Comparison of ENCODE assay signal across 9 mouse cellular contexts in the genomic region with DNA sequence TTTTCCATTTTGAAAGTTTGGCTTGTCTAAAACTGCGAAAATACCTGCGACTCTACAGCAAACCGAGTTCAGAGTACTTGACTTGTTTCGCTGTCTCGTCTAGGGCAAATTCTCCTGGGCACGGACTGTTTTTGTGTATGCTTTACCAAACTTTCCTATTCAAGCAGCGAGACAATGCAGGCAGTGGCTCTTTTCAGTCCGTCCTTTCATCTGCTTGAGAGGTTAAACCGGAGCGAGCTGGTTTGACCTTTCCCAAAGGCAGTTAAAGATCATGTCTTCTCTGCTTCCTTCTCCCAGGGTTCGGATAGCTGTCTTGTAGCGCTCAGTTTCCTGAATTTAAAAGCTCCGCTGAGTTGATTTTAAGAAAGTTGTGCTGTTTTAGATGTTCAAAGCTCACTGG. TPM values are rescaled to one million over a fixed set of nuclear protein-coding genes. Genes with fewer than 3 reads are reported as not detected.
A peak's percentile ranks its signal among the peaks of the same experiment; 100 is the strongest.
DNase-seq lines count a peak whose midpoint lies in the region; ATAC-seq and TF ChIP-seq lines count a peak whose summit lies in the region.
"Had no signal": no experiment of that assay in that cellular context is flagged by ENCODE, and none has a peak within 500 bp of the region (broad histone marks: within the 10 kb centered on the region; RNA-seq: fewer than 3 reads in every experiment).

No protein-coding gene starts in this region.

- no peak overlapping the region for H3K9ac ChIP-seq in liver, embryonic 11.5 days (ENCODE audit: low read depth, low read length)
- H3K9ac ChIP-seq in liver, postnatal 0 days (replicated peaks) = no peak overlapping the region
- peak overlapping the region; percentile 58 for H3K9ac ChIP-seq in embryonic facial prominence, embryonic 13.5 days
- H3K9ac ChIP-seq in intestine, embryonic 16.5 days (ENCODE audit: low read depth, low read length) = no peak overlapping the region
- peak overlapping the region; percentile 78 for H3K9ac ChIP-seq in neural tube, embryonic 15.5 days (replicated peaks)

- peaks cover 13% of the 10 kb centered on the region for H3K27me3 ChIP-seq in liver, embryonic 11.5 days (replicated peaks; ENCODE audit: control insufficient read depth, insufficient read depth, low read length)
- peaks cover 16% of the 10 kb centered on the region for H3K27me3 ChIP-seq in liver, postnatal 0 days (ENCODE audit: insufficient read depth, low read length)
- H3K27me3 ChIP-seq in embryonic facial prominence, embryonic 13.5 days = no peaks in the 10 kb centered on the region; the same call in 1 of the 2 replicates
- peaks cover 3% of the 10 kb centered on the region; the same call in 1 of the 2 replicates for H3K27me3 ChIP-seq in intestine, embryonic 16.5 days (replicated peaks; ENCODE audit: control insufficient read depth, insufficient read depth, low read length)
- no peaks in the 10 kb centered on the region for H3K27me3 ChIP-seq in neural tube, embryonic 15.5 days (replicated peaks)

- ATAC-seq in liver, embryonic 11.5 days (replicated peaks; ENCODE audit: low FRiP score) = no peak
- no peak for ATAC-seq in liver, postnatal 0 days
- ATAC-seq in embryonic facial prominence, embryonic 13.5 days (ENCODE audit: insufficient number of reproducible peaks, insufficient read depth, low FRiP score, low TSS enrichment, low read depth) = no peak
- no peak for ATAC-seq in intestine, embryonic 16.5 days
- ATAC-seq in neural tube, embryonic 15.5 days (ENCODE audit: low FRiP score) = no peak

- no peaks in the 10 kb centered on the region for H3K4me1 ChIP-seq in liver, embryonic 11.5 days (replicated peaks; ENCODE audit: control insufficient read depth, insufficient read depth, low read length)
- no peaks in the 10 kb centered on the region for H3K4me1 ChIP-seq in liver, postnatal 0 days (ENCODE audit: insufficient read depth)
- peaks cover 7% of the 10 kb centered on the region for H3K4me1 ChIP-seq in embryonic facial prominence, embryonic 13.5 days
- peaks cover 2% of the 10 kb centered on the region for H3K4me1 ChIP-seq in intestine, embryonic 16.5 days (ENCODE audit: control insufficient read depth, insufficient read depth, low read length)
- peaks cover 11% of the 10 kb centered on the region for H3K4me1 ChIP-seq in neural tube, embryonic 15.5 days

- H3K36me3 ChIP-seq in liver, embryonic 11.5 days (ENCODE audit: control insufficient read depth, insufficient read depth, low read length) = no peaks in the 10 kb centered on the region
- no peaks in the 10 kb centered on the region for H3K36me3 ChIP-seq in liver, postnatal 0 days (replicated peaks; ENCODE audit: insufficient read depth, low read length)
- H3K36me3 ChIP-seq in embryonic facial prominence, embryonic 13.5 days = 0 out of 2 replicates have a peak, but pooled peaks cover 4% of the 10 kb centered on the region
- H3K36me3 ChIP-seq in intestine, embryonic 16.5 days (ENCODE audit: control insufficient read depth, insufficient read depth, low read length) = no peaks in the 10 kb centered on the region
- H3K36me3 ChIP-seq in neural tube, embryonic 15.5 days = no peaks in the 10 kb centered on the region

- 26% methylated on average over 13 of the region's 13 CpGs for WGBS in liver, embryonic 11.5 days
- 27% methylated on average over 13 of the region's 13 CpGs for WGBS in liver, postnatal 0 days (ENCODE audit: insufficient replicate concordance)
- 7% methylated on average over 13 of the region's 13 CpGs for WGBS in embryonic facial prominence, embryonic 13.5 days
- WGBS in intestine, embryonic 16.5 days = 26% methylated on average over 13 of the region's 13 CpGs
- WGBS in neural tube, embryonic 15.5 days = 5% methylated on average over 13 of the region's 13 CpGs

- no peak overlapping the region for H3K4me3 ChIP-seq in liver, embryonic 11.5 days (ENCODE audit: low read depth, low read length)
- H3K4me3 ChIP-seq in liver, postnatal 0 days (ENCODE audit: low read depth, low read length) = no peak overlapping the region
- peak overlapping the region; percentile 77 for H3K4me3 ChIP-seq in embryonic facial prominence, embryonic 13.5 days
- peak overlapping the region; percentile 14 for H3K4me3 ChIP-seq in intestine, embryonic 16.5 days (ENCODE audit: low read length)
- peak overlapping the region; percentile 81 for H3K4me3 ChIP-seq in neural tube, embryonic 15.5 days (replicated peaks)

- TF ChIP-seq CTCF in liver, postnatal 0 days (IDR thresholded peaks at IDR 0.05; ENCODE audit: low read depth) = no peak

- H3K27ac ChIP-seq in liver, embryonic 11.5 days (ENCODE audit: low read depth, low read length) = no peak overlapping the region
- no peak overlapping the region for H3K27ac ChIP-seq in liver, postnatal 0 days (ENCODE audit: low read depth)
- H3K27ac ChIP-seq in embryonic facial prominence, embryonic 13.5 days = no peak overlapping the region
- no peak overlapping the region for H3K27ac ChIP-seq in intestine, embryonic 16.5 days (ENCODE audit: low read length)
- 0 out of 2 replicates have a peak overlapping the region, but pooled peaks have one; percentile 0 for H3K27ac ChIP-seq in neural tube, embryonic 15.5 days (replicated peaks)

- H3K4me2 ChIP-seq in liver, embryonic 11.5 days = peak overlapping the region; percentile 25; the same call in 1 of the 2 replicates
- H3K4me2 ChIP-seq in liver, postnatal 0 days (ENCODE audit: low read depth, low read length) = no peak overlapping the region
- H3K4me2 ChIP-seq in embryonic facial prominence, embryonic 13.5 days = peak overlapping the region; percentile 84
- H3K4me2 ChIP-seq in intestine, embryonic 16.5 days (ENCODE audit: low read depth, low read length) = peak overlapping the region; percentile 90; the same call in 1 of the 2 replicates
- H3K4me2 ChIP-seq in neural tube, embryonic 15.5 days = peak overlapping the region; percentile 70

- intact Hi-C loops in gastrocnemius, postnatal 14 days (cut with DNase I; ENCODE audit: low total_unique reads) = no loop called here

- TF ChIP-seq EP300 in liver, postnatal 0 days (IDR thresholded peaks at IDR 0.05; ENCODE audit: low read depth) = no peak

- no peak for DNase-seq in liver, embryonic 11.5 days (ENCODE audit: low spot score)
- no peak for DNase-seq in liver, postnatal 0 days
- DNase-seq in gastrocnemius, postnatal 14 days = no peak
- no peak for DNase-seq in thymus, postnatal 25 days
- DNase-seq in cerebellum, postnatal 36 days = no peak
- DNase-seq: kidney, adult 11 months had no signal

- H3K9me3 ChIP-seq in liver, embryonic 11.5 days (ENCODE audit: control insufficient read depth, low read length) = peaks cover 3% of the 10 kb centered on the region; the same call in 1 of the 2 replicates
- no peaks in the 10 kb centered on the region for H3K9me3 ChIP-seq in liver, postnatal 0 days (ENCODE audit: low read length)
- no peaks in the 10 kb centered on the region for H3K9me3 ChIP-seq in embryonic facial prominence, embryonic 13.5 days
- H3K9me3 ChIP-seq in intestine, embryonic 16.5 days (ENCODE audit: control insufficient read depth, low read length) = no peaks in the 10 kb centered on the region
- H3K9me3 ChIP-seq in neural tube, embryonic 15.5 days (replicated peaks) = no peaks in the 10 kb centered on the region

RNA-seq across cellular contexts. Expression of gene Wasf3, which starts 1.2 kb away (rescaled TPM):
- polyA plus RNA-seq in liver, embryonic 11.5 days (2014; fragmentation: Nextera tagmentation; extraction: Ambion mirVana) = 0.18 and 0.40 TPM in 2 replicates
- polyA plus RNA-seq in liver, postnatal 0 days (2015; fragmentation: Nextera tagmentation; extraction: Ambion mirVana) = not detected in 2 replicates
- 4.8 and 4.9 TPM in 2 replicates for polyA plus RNA-seq in embryonic facial prominence, embryonic 13.5 days (2015; fragmentation: Nextera tagmentation; extraction: Ambion mirVana)
- 1.2 and 1.3 TPM in 2 replicates for polyA plus RNA-seq in intestine, embryonic 16.5 days (2015; fragmentation: Nextera tagmentation; extraction: Ambion mirVana)
- 19.4 and 22.2 TPM in 2 replicates for polyA plus RNA-seq in neural tube, embryonic 15.5 days (2015; fragmentation: Nextera tagmentation; extraction: Ambion mirVana)
- total RNA-seq in gastrocnemius, postnatal 14 days (2021) = 1 to 10 TPM; 1.2 TPM

Comparison
In these comparisons a context has a peak if more than half of its experiments do, and no peak if none do; other contexts are left out.
1. H3K4me3 ChIP-seq: peak in embryonic facial prominence, embryonic 13.5 days (single experiment), intestine, embryonic 16.5 days (single experiment) and neural tube, embryonic 15.5 days (single experiment); none in liver, embryonic 11.5 days (single experiment) and liver, postnatal 0 days (single experiment).
2. H3K9ac ChIP-seq: peak in embryonic facial prominence, embryonic 13.5 days (single experiment) and neural tube, embryonic 15.5 days (single experiment); none in liver, embryonic 11.5 days (single experiment), liver, postnatal 0 days (single experiment) and intestine, embryonic 16.5 days (single experiment).